Mouse (Mus musculus) CD4-positive naive resting alpha-beta T cell, adult 76 days (primary cell): ENCODE results near the gene H2-T22. TPM values are rescaled to one million over a fixed set of nuclear protein-coding genes. Genes with fewer than 3 reads are reported as not detected.

Experiments used
- total RNA-seq: library from RNA; stranded (reverse); gene quantifications from one replicate; pipeline ENCODE4 v1.2.4, GENCODE M21; 2023

H2-T22 gene
- 190 TPM for total RNA-seq

GRCm38 (mm10) chr17:36042610-36043169, at the start of gene H2-T22, which contains the start of gene Gm6034:
Gene H2-T22 (minus strand): TSS chr17:36042747.
Gene Gm6034 (plus strand): TSS chr17:36042961.

DNA sequence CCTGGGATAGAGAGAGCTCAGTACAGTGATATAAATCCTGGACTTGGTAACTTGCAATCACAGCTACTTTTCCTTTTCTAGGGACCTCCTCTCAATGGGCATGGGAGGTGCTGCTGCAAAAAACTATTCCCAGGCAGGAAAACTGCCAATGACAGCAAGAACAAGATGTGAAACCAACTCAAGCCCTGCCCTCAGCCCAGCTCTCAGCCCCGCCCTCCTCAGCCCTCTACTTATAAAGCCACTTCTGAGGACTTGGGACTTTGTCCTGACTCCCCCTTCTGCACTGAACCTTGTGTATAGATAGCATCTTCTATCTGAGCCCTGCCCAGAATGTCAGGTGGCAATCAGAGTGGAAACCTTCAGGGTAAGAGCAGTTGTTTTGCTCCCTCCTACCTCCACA, 15.8 kb upstream of the H2-T22 start, which contains the start of gene Gm11127:
Gm11127 (minus strand) TSS at position 10 of the 400 bp plus-strand sequence.

GRCm38 (mm10) chr17:36032351-36032875, 10.1 kb downstream of the H2-T22 start, which contains the start of gene H2-T23:
Gene H2-T23 (minus strand): TSS chr17:36032855.

DNA sequence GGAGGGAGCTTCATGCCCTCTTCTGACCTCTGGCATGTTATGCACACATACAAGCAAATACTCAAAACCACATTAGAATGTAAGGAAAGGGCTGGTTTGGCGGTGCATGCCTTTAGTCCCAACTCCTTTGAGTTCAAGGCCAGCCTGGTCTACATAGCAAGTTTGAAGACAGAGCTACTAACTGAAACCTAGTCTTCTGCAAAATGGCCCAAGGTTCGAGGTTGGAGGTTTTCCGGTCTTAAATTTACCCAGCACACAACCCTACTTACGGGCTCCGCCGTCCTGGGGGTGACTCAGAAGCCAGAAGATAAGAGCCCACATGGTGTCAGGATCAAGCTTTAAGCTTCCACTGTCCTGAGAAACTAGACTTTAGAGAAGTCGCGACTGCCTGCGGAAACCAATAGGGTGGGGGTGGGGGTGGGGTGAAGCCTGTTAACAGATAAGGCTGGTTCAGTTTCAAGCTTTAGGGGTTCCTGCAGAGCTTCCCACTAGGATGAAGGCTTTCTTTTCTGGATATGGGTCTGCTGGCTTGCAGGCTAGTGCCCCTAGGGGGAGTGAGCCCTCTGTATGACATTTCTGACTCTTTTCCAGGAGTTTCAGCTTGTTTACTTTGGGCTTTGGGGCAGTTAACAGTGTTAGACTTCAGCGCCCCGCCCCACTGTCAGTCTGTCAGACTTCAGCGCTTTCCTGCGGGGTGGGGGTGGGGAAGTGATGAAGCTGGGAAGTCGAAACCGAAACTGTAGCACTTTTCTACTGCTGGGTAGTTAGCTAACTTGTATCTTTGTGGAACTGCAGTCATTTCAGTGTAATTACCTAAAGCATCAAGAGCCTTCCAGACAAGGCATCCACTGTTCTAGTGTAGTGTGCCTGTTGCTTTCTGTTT, 22.1 kb downstream of the H2-T22 start, which contains the start of gene H2-T24:
H2-T24 (minus strand) TSS at position 370 of the 883 bp plus-strand sequence.

Other genes with a start within 250 kb of the H2-T22 start
- 2.2 TPM for gene Ier3, start 221.1 kb downstream of the H2-T22 start, total RNA-seq
- gene Flot1, start 219.5 kb downstream of the H2-T22 start, total RNA-seq, result 30.4 TPM
- gene Tubb5, start 204.4 kb downstream of the H2-T22 start, total RNA-seq, result 454 TPM
- 59.9 TPM for gene Mdc1, start 201.2 kb downstream of the H2-T22 start, total RNA-seq
- 20.2 TPM for gene Nrm, start 181.4 kb downstream of the H2-T22 start, total RNA-seq
- 210 TPM for gene Ppp1r18, start 177.2 kb downstream of the H2-T22 start, total RNA-seq
- 91.4 TPM for gene Dhx16, start 162.9 kb downstream of the H2-T22 start, total RNA-seq
- 24.5 TPM for gene 2310061I04Rik, start 145.3 kb downstream of the H2-T22 start, total RNA-seq
- gene Atat1, start 132.7 kb downstream of the H2-T22 start, total RNA-seq, result 8.4 TPM
- 69.2 TPM for gene Mrps18b, start 126.4 kb downstream of the H2-T22 start, total RNA-seq
- gene Ppp1r10, start 126.3 kb downstream of the H2-T22 start, total RNA-seq, result 129 TPM
- gene Abcf1, start 73.0 kb downstream of the H2-T22 start, total RNA-seq, result 136 TPM
- 64.9 TPM for gene Gnl1, start 62.9 kb downstream of the H2-T22 start, total RNA-seq
- 61.8 TPM for gene Prr3, start 62.5 kb downstream of the H2-T22 start, total RNA-seq
- gene H2-T24, start 22.2 kb downstream of the H2-T22 start, total RNA-seq, result 23.7 TPM
- gene H2-T23, start 9.9 kb downstream of the H2-T22 start, total RNA-seq, result 257 TPM
- gene Gm6034, start 214 bp upstream of the H2-T22 start, total RNA-seq, result 1.1 TPM
- 70.7 TPM for gene Gm11127, start 15.6 kb upstream of the H2-T22 start, total RNA-seq
- gene Gm19684, start 78.9 kb upstream of the H2-T22 start, total RNA-seq, result 9.2 TPM
- gene Gm7030, start 86.7 kb upstream of the H2-T22 start, total RNA-seq, result 10.3 TPM
- 0.88 TPM for gene Gm8909, start 125.8 kb upstream of the H2-T22 start, total RNA-seq
- 0.44 TPM for gene H2-T3, start 147.5 kb upstream of the H2-T22 start, total RNA-seq
- 72.8 TPM for gene Rpp21, start 215.3 kb upstream of the H2-T22 start, total RNA-seq
- 88.5 TPM for gene Trim39, start 229.5 kb upstream of the H2-T22 start, total RNA-seq
- not detected for gene H2-M10.2, start 243.7 kb upstream of the H2-T22 start, total RNA-seq